In the genomic region with DNA sequence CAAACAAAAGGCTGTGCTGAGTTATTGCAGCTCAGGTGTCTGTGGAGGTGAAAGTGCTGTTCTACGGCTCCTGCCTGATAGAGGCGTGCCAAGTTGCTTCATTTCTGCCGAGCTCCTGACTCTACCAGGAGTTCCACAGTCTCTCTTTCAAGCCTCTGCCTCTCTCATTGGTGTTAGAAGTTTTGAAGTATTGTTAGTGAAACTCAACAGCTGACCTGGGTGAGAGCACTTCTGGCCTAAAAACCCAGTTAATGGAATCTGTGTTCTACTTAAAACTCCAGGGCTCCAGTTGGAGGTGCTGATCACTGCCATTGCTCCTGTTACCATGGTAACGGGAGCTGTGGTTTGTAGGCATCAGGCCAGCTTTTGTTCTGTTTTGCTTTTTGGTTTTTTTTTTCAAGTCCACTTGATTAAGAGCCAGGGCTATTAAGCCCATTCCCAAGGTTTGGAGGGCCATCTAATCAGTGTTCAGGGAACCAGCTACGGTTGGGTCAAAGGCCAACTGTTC, we compare ENCODE assay signal across 8 mouse cellular contexts. TPM values are rescaled to one million over a fixed set of nuclear protein-coding genes. Genes with fewer than 3 reads are reported as not detected.
DNase-seq lines count a peak whose midpoint lies in the region; ATAC-seq lines count a peak whose summit lies in the region.

No protein-coding gene starts in this region.

- peaks cover 64% of the 10 kb centered on the region for H3K4me1 ChIP-seq in hindbrain, embryonic 13.5 days (replicated peaks)
- H3K4me1 ChIP-seq in hindbrain, embryonic 12.5 days = peaks cover 46% of the 10 kb centered on the region
- H3K4me1 ChIP-seq in brown adipose tissue, adult 24 weeks (ENCODE audit: control insufficient read depth, insufficient read depth, insufficient read length, low read length) = peaks cover 72% of the 10 kb centered on the region
- H3K4me1 ChIP-seq in intestine, embryonic 15.5 days (replicated peaks) = peaks cover 50% of the 10 kb centered on the region
- H3K4me1 ChIP-seq in midbrain, embryonic 14.5 days (ENCODE audit: control insufficient read depth, insufficient read depth, low read length) = peaks cover 26% of the 10 kb centered on the region

- H3K36me3 ChIP-seq in hindbrain, embryonic 13.5 days = no peaks in the 10 kb centered on the region
- H3K36me3 ChIP-seq in hindbrain, embryonic 12.5 days = no peaks in the 10 kb centered on the region
- no peaks in the 10 kb centered on the region for H3K36me3 ChIP-seq in intestine, embryonic 15.5 days
- H3K36me3 ChIP-seq in midbrain, embryonic 14.5 days (ENCODE audit: control insufficient read depth, insufficient read depth, low read length) = no peaks in the 10 kb centered on the region

- no peak overlapping the region for H3K4me2 ChIP-seq in hindbrain, embryonic 13.5 days
- H3K4me2 ChIP-seq in hindbrain, embryonic 12.5 days (replicated peaks) = no peak overlapping the region
- no peak overlapping the region for H3K4me2 ChIP-seq in intestine, embryonic 15.5 days (replicated peaks)
- H3K4me2 ChIP-seq in midbrain, embryonic 14.5 days (ENCODE audit: low read length) = no peak overlapping the region

- no peak overlapping the region for H3K9ac ChIP-seq in hindbrain, embryonic 13.5 days
- no peak overlapping the region for H3K9ac ChIP-seq in hindbrain, embryonic 12.5 days
- H3K9ac ChIP-seq in intestine, embryonic 15.5 days = no peak overlapping the region
- no peak overlapping the region for H3K9ac ChIP-seq in midbrain, embryonic 14.5 days (replicated peaks; ENCODE audit: low read length)

- 58% methylated on average over 5 of the region's 5 CpGs for WGBS in hindbrain, embryonic 13.5 days
- 55% methylated on average over 5 of the region's 5 CpGs for WGBS in hindbrain, embryonic 12.5 days
- WGBS in intestine, embryonic 15.5 days = 46% methylated on average over 5 of the region's 5 CpGs
- 38% methylated on average over 5 of the region's 5 CpGs for WGBS in midbrain, embryonic 14.5 days

- H3K27ac ChIP-seq in hindbrain, embryonic 13.5 days = 0 out of 2 replicates have a peak overlapping the region, but pooled peaks have one; percentile 49
- H3K27ac ChIP-seq in hindbrain, embryonic 12.5 days = no peak overlapping the region
- H3K27ac ChIP-seq in brown adipose tissue, adult 24 weeks (replicated peaks; ENCODE audit: low read depth, low read length) = peak overlapping the region; percentile 2; the same call in 1 of the 2 replicates
- no peak overlapping the region for H3K27ac ChIP-seq in intestine, embryonic 15.5 days
- peak overlapping the region; percentile 60 for H3K27ac ChIP-seq in midbrain, embryonic 14.5 days (replicated peaks; ENCODE audit: low read depth, low read length)

- DNase-seq in midbrain, embryonic 14.5 days = peak; percentile 85
- DNase-seq in cerebellum, adult 11-12 months = no peak
- DNase-seq in left cerebral cortex, adult 18-20 months (ENCODE audit: low spot score in 2 of 2) = no peak
- DNase-seq in adrenal gland, postnatal 4 days (ENCODE audit: low spot score in 2 of 2) = no peak

- H3K9me3 ChIP-seq in hindbrain, embryonic 13.5 days = no peaks in the 10 kb centered on the region
- H3K9me3 ChIP-seq in hindbrain, embryonic 12.5 days (replicated peaks) = no peaks in the 10 kb centered on the region
- H3K9me3 ChIP-seq in intestine, embryonic 15.5 days = no peaks in the 10 kb centered on the region
- H3K9me3 ChIP-seq in midbrain, embryonic 14.5 days (ENCODE audit: control insufficient read depth, low read length) = no peaks in the 10 kb centered on the region

- H3K4me3 ChIP-seq in hindbrain, embryonic 13.5 days = no peak overlapping the region
- H3K4me3 ChIP-seq in hindbrain, embryonic 12.5 days = no peak overlapping the region
- H3K4me3 ChIP-seq in brown adipose tissue, adult 24 weeks (ENCODE audit: insufficient read depth, low read depth, low read length) = no peak overlapping the region
- no peak overlapping the region for H3K4me3 ChIP-seq in intestine, embryonic 15.5 days (replicated peaks)
- H3K4me3 ChIP-seq in midbrain, embryonic 14.5 days (replicated peaks; ENCODE audit: low read depth, low read length) = no peak overlapping the region

- H3K27me3 ChIP-seq in hindbrain, embryonic 13.5 days = peaks cover 5% of the 10 kb centered on the region; the same call in 1 of the 2 replicates
- H3K27me3 ChIP-seq in hindbrain, embryonic 12.5 days = no peaks in the 10 kb centered on the region; the same call in 1 of the 2 replicates
- H3K27me3 ChIP-seq in intestine, embryonic 15.5 days (replicated peaks) = no peaks in the 10 kb centered on the region
- H3K27me3 ChIP-seq in midbrain, embryonic 14.5 days (ENCODE audit: control insufficient read depth, insufficient read depth, low read length) = no peaks in the 10 kb centered on the region

- no peak for ATAC-seq in hindbrain, embryonic 13.5 days (ENCODE audit: low FRiP score)
- no peak for ATAC-seq in hindbrain, embryonic 12.5 days (ENCODE audit: low FRiP score)
- peak; percentile 48; the same call in 1 of the 2 replicates for ATAC-seq in intestine, embryonic 15.5 days
- no peak for ATAC-seq in midbrain, embryonic 14.5 days (ENCODE audit: low FRiP score, low TSS enrichment)

RNA-seq across cellular contexts. Expression of a gene that starts 11.6 kb away (rescaled TPM):
- polyA plus RNA-seq in hindbrain, embryonic 13.5 days (2015; fragmentation: Nextera tagmentation; extraction: Ambion mirVana) = 3.2 and 3.3 TPM in 2 replicates
- polyA plus RNA-seq in hindbrain, embryonic 12.5 days (2016; fragmentation: Nextera tagmentation; extraction: Ambion mirVana) = 5.6 and 6.4 TPM in 2 replicates
- 29.2 and 37.5 TPM in 2 replicates for polyA plus RNA-seq in brown adipose tissue, adult 24 weeks (2012; ENCODE audit: insufficient read depth, insufficient read length, missing spikeins)
- 10.9 and 12.3 TPM in 2 replicates for polyA plus RNA-seq in intestine, embryonic 15.5 days (2015; fragmentation: Nextera tagmentation; extraction: Ambion mirVana)
- 1.2 and 1.7 TPM in 2 replicates for polyA plus RNA-seq in midbrain, embryonic 14.5 days (2014; fragmentation: Nextera tagmentation; extraction: Ambion mirVana)
- total RNA-seq in left cerebral cortex, adult 18-20 months (2021) = 10 to 100 TPM in 1 of 2 experiments, 1 to 10 TPM in 1; 9.4 to 10.2 TPM
- total RNA-seq in adrenal gland, postnatal 4 days (2021) = 10 to 100 TPM; 85.5 to 92.1 TPM

Comparison
In these comparisons a context has a peak if more than half of its experiments do, and no peak if none do; other contexts are left out.
1. H3K27ac ChIP-seq: peak in hindbrain, embryonic 13.5 days (single experiment), brown adipose tissue, adult 24 weeks (single experiment) and midbrain, embryonic 14.5 days (single experiment); none in hindbrain, embryonic 12.5 days (single experiment) and intestine, embryonic 15.5 days (single experiment).